Mouse (Mus musculus) lung, postnatal 4 days (tissue): ENCODE data around the gene Myh11.

Experiments used
- DNase-seq, 2 experiments: peaks; one replicate each; pipeline ENCODE4 v3.0.0; 2021

The Myh11 gene

GRCm38 (mm10) chr16:14265203-14265920, 25.8 kb downstream of the Myh11 start:
- peak; percentile 17 to 46 for DNase-seq

- peak in 1 of 2 experiments; percentile 40 for DNase-seq
These were observed 26.7 kb downstream of the Myh11 start for GRCm38 (mm10) chr16:14264504-14264903.

GRCm38 (mm10) chr16:14263241-14263640, 27.9 kb downstream of the Myh11 start:
- DNase-seq = no peak

GRCm38 (mm10) chr16:14262410-14262809, 28.8 kb downstream of the Myh11 start:
- no peak for DNase-seq

- DNase-seq = peak; percentile 14 to 75
These were observed 32.3 kb downstream of the Myh11 start for GRCm38 (mm10) chr16:14258856-14259255.

- DNase-seq = no peak
These were observed 37.6 kb downstream of the Myh11 start for GRCm38 (mm10) chr16:14253586-14253985.

- DNase-seq = no peak
These were observed 38.3 kb downstream of the Myh11 start for GRCm38 (mm10) chr16:14252877-14253276.

- no peak for DNase-seq
These were observed 41.3 kb downstream of the Myh11 start for GRCm38 (mm10) chr16:14249913-14250312.

- no peak for DNase-seq
These were observed 48.6 kb downstream of the Myh11 start for GRCm38 (mm10) chr16:14242553-14242952.

GRCm38 (mm10) chr16:14242059-14242458, 49.1 kb downstream of the Myh11 start:
- no peak for DNase-seq

GRCm38 (mm10) chr16:14237100-14237723, 54.0 kb downstream of the Myh11 start:
- DNase-seq = peak; percentile 81 to 82

GRCm38 (mm10) chr16:14215156-14215555, 76.0 kb downstream of the Myh11 start:
- no peak for DNase-seq

- no peak for DNase-seq
These were observed 92.4 kb downstream of the Myh11 start for GRCm38 (mm10) chr16:14198798-14199197.

GRCm38 (mm10) chr16:14195427-14195826, 95.7 kb downstream of the Myh11 start:
- peak in 1 of 2 experiments; percentile 62 for DNase-seq

GRCm38 (mm10) chr16:14194164-14194950, 96.8 kb downstream of the Myh11 start:
- peak; percentile 41 to 54 for DNase-seq

GRCm38 (mm10) chr16:14185516-14185915, 105.7 kb downstream of the Myh11 start:
- no peak for DNase-seq

- no peak for DNase-seq
These were observed 107.3 kb downstream of the Myh11 start for GRCm38 (mm10) chr16:14183856-14184255.

GRCm38 (mm10) chr16:14182360-14182759, 108.8 kb downstream of the Myh11 start:
- DNase-seq = no peak

GRCm38 (mm10) chr16:14180163-14180733, 110.9 kb downstream of the Myh11 start:
- DNase-seq = no peak

GRCm38 (mm10) chr16:14178041-14178440, 113.1 kb downstream of the Myh11 start:
- DNase-seq = no peak

- DNase-seq = no peak
These were observed 121.5 kb downstream of the Myh11 start for GRCm38 (mm10) chr16:14169706-14170105.

- no peak for DNase-seq
These were observed 124.7 kb downstream of the Myh11 start for GRCm38 (mm10) chr16:14166490-14166889.

GRCm38 (mm10) chr16:14163731-14164130, 127.4 kb downstream of the Myh11 start:
- no peak for DNase-seq
